Mouse (Mus musculus): Measurements from ENCODE around the gene Herc6.

DNA sequence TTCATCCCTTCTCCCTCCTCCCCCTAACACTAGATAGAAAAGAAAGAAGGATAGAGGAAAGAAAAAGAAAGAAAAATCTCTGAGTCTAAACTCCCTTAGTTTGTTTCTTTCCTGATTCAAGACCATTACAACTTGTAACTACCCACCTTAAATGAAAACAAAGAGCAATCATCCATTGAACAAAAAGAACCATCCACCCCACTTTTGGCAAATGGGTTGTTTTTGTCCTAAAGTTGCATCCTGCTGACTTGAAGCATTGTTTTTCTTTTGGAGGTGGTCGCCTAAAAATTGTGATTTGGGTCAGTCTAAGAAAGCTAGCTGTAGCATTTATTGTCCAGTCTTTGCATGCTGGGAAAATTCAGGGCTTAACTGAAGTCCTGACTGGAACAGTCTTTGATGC is 58.7 kb downstream of the Herc6 start:
- no peak for TF ChIP-seq GATA1 (IDR thresholded peaks at IDR 0.05; ENCODE audit: low read length)
- TF ChIP-seq TAL1 (IDR thresholded peaks at IDR 0.05; ENCODE audit: low read length) = no peak
